Mouse (Mus musculus) erythroid progenitor cell, adult 5-6 weeks (primary cell): Measurements from ENCODE around the gene Prkar2b. TPM values are rescaled to one million over a fixed set of nuclear protein-coding genes. Genes with fewer than 3 reads are reported as not detected.

Experiments
- ATAC-seq: replicated peaks from 2 replicates; pipeline ENCODE4 v1.8.0; 2016; ENCODE audit warnings: moderate number of reproducible peaks, mild to moderate bottlenecking, moderate TSS enrichment, inconsistent platforms; ENCODE audit not compliant: poor library complexity, low FRiP score, severe bottlenecking
- total RNA-seq, 2 experiments: library from RNA; stranded (forward) in 1 of 2; stranded (reverse) in 1 of 2; fragments of 150-400 nt in 1 of 2; fragments of 186-747, 209-891 nt in 1 of 2; gene quantifications; 2 replicates each; pipeline versions ENCODE4 v1.2.3 to v1.2.4; 2015 to 2017; ENCODE audit warnings: low replicate concordance in 2 of 2

Prkar2b gene
- total RNA-seq, 2 experiments from 2014 or later: 154 to 200 TPM

DNA sequence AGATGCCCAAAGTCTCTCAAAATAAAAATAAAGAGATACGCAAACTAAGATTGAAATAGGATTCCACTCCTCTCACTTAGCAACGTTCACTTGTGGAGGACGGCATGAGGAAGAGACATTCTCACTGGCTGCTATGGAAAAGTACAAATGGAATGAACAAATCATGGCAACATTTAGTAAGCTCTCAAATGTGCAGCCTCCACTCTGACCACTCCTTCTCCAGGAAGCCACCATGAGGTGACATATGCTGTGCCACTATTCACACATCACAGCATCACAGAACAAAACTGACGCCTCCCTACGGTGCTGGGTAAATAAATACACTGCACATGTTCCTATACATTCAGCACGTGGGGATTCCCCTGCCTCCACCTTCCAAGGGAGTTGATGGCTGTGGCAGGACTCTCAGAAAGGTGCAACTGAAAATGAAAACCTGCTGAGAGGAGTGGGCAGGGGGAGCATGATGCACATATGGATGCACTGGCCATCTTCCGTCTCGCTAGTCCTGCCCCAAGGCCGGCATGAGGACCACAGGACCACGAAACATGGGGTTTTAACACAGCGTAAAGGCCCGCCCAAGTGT, 83.4 kb downstream of the Prkar2b start:
- ATAC-seq: no peak

GRCm38 (mm10) chr12:31976544-31976943, 84.6 kb downstream of the Prkar2b start:
- ATAC-seq: no peak

DNA sequence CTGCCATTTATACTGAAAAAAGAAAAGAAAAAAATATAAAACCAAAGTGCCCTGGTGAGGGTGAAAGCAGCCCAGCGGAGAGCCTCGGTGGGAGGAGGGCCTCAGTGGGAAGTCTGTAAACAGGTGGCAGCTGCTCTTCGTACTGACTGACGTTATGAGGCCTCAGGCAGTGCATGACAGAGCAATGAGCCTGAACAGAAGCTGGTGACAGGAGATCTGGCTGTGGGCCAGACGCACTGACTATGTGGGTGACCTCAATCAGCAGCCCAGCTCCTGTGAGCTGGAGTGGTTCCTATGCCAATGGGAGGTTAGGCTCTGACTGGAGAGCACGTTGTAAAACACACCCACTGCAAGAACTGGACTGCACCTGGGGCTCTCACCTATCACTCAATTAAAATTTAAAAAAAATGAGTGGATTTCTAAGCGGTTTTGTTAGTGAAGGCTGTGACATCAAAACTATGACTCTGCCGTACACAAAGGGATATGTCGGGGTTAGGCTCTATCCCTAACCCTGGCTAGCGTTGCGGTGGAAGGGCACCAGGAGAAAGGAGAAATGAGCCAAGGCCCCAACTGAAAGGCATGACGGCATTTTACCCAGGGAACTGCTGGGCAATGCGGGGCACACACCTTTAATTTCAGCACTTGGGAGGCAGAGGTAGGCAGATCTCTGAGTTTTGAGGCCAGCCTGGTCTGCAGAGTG, 87.5 kb downstream of the Prkar2b start:
- ATAC-seq: peak; percentile 96

DNA sequence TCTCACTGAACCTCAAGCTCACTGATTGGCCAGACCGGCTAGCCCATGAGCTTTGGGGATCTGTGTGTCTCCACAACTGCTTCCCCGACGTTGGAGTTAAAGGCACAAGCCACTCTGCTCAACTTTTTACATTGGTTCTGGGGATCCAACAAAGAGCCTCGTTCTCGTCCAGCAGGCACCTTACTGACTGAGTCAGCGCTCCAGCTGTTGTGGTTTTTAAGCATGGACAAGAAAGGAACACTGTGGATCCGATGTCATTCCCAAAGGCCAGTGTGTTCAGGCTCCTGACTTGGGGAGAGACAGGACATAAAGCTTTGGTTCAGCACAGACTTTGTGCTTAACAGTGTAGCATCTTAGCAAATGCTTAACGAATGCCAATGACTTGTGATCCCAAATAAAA, 89.5 kb downstream of the Prkar2b start:
- ATAC-seq: no peak

DNA sequence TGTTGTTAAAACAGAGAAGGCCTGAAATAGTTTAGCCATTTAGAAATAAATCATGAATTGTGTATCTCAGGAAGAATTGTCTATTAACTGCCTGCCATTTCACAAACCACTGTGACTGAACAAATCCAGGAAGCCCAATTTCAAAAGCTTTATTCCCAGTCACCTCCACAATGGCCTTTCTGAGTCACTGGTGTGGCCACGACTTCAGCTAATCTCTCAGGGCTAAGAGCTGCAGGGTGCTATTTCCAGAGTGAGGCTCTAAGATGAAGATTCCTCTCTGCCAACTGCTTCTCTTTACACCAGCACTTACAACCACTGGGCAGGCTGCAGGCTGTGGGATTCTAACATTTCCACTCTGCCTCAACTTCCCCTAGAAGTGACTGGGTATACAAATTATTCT, 92.0 kb downstream of the Prkar2b start:
- ATAC-seq: no peak

GRCm38 (mm10) chr12:31967536-31967935, 93.6 kb downstream of the Prkar2b start:
- ATAC-seq: peak; percentile 70

DNA sequence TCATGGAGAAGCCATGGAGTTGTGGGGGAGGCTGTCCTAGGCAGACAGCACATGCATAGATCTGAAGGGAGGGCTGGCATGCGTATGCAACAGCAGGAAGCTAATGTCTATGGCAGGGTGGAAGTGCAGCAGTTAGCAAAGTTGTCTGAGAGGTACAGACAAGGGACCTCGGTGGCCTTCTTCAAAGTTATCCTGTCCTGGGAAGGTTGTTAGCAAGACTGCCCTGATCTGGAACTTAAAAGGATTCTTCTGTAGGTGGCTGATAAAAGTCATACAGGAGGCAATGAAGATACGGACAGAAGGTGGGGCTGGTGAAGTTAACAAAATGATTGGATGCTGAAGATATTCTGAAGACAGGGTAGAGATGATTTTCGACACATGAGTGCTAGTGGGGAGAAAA, 94.7 kb downstream of the Prkar2b start:
- peak; percentile 78 for ATAC-seq

DNA sequence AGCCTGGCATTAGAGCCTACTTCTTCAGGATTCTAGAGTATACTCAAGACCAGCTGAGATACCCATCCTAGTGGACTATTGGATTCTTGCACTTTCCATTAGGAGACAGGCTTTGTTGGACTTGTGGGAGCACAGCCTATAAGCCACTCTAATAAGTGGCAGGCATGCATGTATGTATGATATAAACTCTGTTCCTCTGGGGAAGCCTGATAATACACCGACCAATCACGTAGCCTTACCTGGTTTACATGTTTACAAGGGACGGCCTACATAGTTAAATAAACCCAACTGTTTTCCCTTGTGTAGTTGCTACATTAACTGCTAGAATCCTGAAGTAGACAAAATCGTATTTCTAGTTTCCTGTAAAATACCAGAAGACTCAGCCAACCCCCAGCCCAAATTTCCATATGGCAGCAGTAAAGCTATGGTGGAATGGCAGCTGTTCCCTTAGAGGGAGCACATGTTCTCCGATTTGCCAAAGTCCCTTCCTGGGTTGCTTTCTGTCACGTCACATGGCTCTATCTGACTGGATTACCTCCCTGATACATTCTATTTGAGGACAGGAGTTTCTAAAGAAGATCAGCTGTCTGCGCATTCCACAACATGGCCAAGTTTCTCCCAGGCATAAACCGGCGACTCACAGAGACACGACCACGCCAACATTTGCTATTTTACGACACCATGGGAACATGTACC, 95.4 kb downstream of the Prkar2b start:
- peak; percentile 86 for ATAC-seq

- no peak for ATAC-seq
Observed at GRCm38 (mm10) chr12:31964074-31964473, 97.0 kb downstream of the Prkar2b start.

DNA sequence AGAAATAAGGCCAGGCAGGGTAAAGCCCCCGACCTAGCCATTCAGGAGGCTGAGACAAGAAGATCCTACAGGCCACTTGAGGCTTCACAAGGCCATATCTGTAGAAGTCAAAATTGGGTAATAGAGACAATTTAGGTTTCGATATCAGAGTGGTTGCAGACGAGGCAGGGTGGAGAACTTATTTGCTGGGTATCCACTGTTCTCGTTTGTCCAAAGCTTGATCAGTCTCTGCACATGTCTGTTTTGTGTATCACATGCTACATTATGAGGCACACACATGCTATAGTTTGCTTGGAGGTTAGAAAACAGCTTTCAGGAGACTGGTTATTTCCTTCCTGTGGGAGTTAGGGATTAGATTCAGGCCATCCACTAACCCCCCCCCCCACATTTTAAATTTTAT, 105.3 kb downstream of the Prkar2b start:
- ATAC-seq: no peak

GRCm38 (mm10) chr12:31950659-31951031, 110.5 kb downstream of the Prkar2b start:
- ATAC-seq: peak; percentile 28

GRCm38 (mm10) chr12:31949759-31950658, 111.1 kb downstream of the Prkar2b start, which contains the start of gene Hbp1:
Hbp1 (minus strand) TSS chr12:31950535.
- ATAC-seq: peak; percentile 91

- ATAC-seq: peak; percentile 70
Observed at GRCm38 (mm10) chr12:31949193-31949741, 111.8 kb downstream of the Prkar2b start.

DNA sequence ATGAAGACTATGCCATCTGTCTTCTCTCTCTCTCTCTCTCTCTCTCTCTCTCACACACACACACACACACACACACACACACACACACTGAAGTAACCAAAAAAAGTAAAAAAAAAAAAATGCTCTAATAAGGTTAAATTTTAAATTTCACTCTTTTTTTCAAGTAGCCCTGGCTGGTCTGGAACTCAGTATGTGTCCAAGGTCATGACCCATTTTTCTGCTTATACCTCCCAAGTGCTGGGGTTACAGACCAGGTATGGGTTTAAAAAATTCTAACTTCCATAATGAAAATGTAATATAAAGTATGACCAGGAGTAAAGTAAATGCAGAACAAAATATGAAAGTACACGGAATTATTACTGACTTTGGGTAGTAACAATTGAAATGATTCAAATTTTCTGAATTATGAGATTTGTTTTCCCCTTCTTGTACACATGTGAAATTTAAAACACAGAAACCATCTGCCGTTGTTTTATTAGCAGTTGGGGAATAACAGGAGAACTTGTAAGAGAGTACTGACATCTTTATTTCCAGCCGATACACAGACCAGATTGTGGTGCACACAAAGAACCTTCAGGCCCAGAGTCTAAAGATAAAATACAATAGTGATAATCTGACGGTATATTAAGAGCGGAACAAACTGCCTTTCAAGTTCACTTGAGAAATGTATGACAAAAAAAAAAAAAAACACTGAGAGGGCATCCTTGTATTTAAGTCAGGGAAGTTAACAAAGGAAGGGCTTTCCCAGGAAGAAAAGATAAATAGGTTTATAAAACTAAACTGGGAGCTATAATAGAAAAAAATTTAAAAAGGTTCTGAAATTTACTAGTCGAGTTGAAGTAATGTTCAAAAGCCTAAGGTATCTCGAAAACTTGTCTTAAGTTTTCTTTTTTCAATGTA, 112.7 kb downstream of the Prkar2b start:
- no peak for ATAC-seq

DNA sequence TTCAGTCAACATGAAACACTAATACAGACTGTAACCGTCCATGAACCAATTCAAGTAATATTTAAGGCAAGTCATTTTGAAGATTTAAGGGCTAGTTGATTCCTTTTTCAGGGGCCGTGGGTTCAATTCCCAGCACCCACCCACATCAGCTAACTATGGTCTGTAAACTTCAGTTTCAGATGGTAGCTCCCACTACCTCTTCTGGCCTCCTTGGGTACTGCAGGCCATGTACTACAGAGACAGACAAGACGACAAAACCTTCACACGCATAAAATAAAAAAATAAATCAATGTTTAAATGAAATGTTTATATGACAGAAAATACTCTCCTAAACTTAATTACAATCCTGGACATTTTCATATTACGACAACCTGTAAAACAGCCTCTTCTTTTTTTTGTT, 113.6 kb downstream of the Prkar2b start:
- no peak for ATAC-seq

DNA sequence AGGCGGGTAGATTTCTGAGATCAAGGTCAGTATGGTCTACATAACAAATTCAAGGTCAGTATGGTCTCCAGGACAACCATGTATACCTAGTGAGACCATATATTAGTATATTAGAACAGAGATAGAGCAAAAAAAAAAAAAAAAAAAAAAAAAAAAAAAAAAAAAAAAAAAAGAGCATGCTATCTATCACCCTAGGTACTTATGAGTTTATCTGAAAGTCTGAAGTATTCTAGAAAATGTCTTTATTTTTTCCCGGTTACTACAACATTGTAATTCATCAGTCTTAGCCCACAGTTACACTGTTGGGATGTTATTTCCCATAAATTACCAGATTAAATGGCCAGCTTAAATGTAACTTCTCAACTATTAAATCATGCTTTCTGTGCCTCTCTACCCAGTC, 116.7 kb downstream of the Prkar2b start:
- ATAC-seq: no peak

DNA sequence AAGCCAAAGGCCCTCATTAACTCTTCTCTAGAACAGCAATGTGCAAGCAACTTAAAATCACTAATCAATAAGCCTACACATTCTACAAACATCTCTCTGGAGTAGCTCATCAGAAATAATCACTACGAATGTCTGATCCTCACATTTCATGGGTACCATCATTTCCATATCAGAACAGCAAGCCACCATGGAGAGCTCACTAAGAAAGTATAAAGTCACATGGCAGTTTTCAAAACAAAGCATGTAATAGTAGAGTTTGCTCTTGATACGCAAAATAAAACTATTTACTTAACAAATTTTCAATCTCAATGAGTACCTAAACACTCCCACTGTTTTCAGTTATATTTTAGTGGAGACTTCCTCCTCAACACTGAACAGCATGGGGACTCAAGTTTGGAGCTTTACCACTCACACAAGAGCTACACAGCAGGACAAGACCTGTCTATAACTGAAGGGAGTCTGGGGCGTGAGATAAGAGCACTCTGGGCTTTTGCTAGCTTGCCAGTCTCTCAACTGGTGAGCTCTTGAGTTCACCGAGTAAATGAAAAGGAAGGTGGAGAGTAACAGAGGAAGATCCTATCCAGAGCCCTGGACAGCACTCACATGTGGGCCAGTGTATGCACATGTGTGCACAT, 118.0 kb downstream of the Prkar2b start:
- ATAC-seq: peak; percentile 89

- ATAC-seq: no peak
Observed at GRCm38 (mm10) chr12:31939026-31939425, 122.1 kb downstream of the Prkar2b start.
